Mouse (Mus musculus) retina, postnatal 1 day (tissue): ENCODE measurements at regions not wholly inside any gene's neighbourhood (a gene's known extent, or its start where the extent isn't known, plus 50 kb on each side); places are given as distances from the start of the nearest gene placed in this dataset.

Source experiments
- DNase-seq: peaks from one replicate; pipeline ENCODE4 v3.0.0-alpha.2; 2012

GRCm38 (mm10) chr1:76772694-76773093 is 742.2 kb downstream of the Epha4 start:
- no peak for DNase-seq

GRCm38 (mm10) chr1:76786871-76787270 is 728.0 kb downstream of the Epha4 start:
- DNase-seq: peak; percentile 87

GRCm38 (mm10) chr1:76793438-76793837 is 721.5 kb downstream of the Epha4 start:
- DNase-seq: no peak

- DNase-seq: no peak
Observed at GRCm38 (mm10) chr1:76819906-76820305, 695.0 kb downstream of the Epha4 start.

- no peak for DNase-seq
Observed at GRCm38 (mm10) chr1:76821610-76822009, 693.3 kb downstream of the Epha4 start.

GRCm38 (mm10) chr1:76829690-76830089 is 685.2 kb downstream of the Epha4 start:
- DNase-seq: no peak

- no peak for DNase-seq
Observed at GRCm38 (mm10) chr1:76832311-76832710, 682.6 kb downstream of the Epha4 start.

- DNase-seq: no peak
Observed at GRCm38 (mm10) chr1:76835028-76835683, 679.7 kb downstream of the Epha4 start.

GRCm38 (mm10) chr1:76849346-76849745 is 665.5 kb downstream of the Epha4 start:
- peak; percentile 42 for DNase-seq

GRCm38 (mm10) chr1:76866304-76866968 is 648.5 kb downstream of the Epha4 start:
- DNase-seq: no peak

- DNase-seq: no peak
Observed at GRCm38 (mm10) chr1:76873207-76873606, 641.7 kb downstream of the Epha4 start.

- no peak for DNase-seq
Observed at GRCm38 (mm10) chr1:76880111-76880782, 634.6 kb downstream of the Epha4 start.

GRCm38 (mm10) chr1:76880783-76881145 is 634.1 kb downstream of the Epha4 start:
- DNase-seq: no peak

GRCm38 (mm10) chr1:76896152-76896864 is 618.6 kb downstream of the Epha4 start:
- DNase-seq: no peak

GRCm38 (mm10) chr1:76897431-76897830 is 617.5 kb downstream of the Epha4 start:
- DNase-seq: peak; percentile 69

GRCm38 (mm10) chr1:76911472-76911871 is 603.4 kb downstream of the Epha4 start:
- no peak for DNase-seq

GRCm38 (mm10) chr1:76919541-76919940 is 595.3 kb downstream of the Epha4 start:
- no peak for DNase-seq

- no peak for DNase-seq
Observed at GRCm38 (mm10) chr1:76920634-76921033, 594.3 kb downstream of the Epha4 start.

GRCm38 (mm10) chr1:76927041-76927440 is 587.8 kb downstream of the Epha4 start:
- no peak for DNase-seq

GRCm38 (mm10) chr1:76928035-76928434 is 586.9 kb downstream of the Epha4 start:
- peak; percentile 12 for DNase-seq

- peak; percentile 9 for DNase-seq
Observed at GRCm38 (mm10) chr1:76933460-76933859, 581.4 kb downstream of the Epha4 start.

- no peak for DNase-seq
Observed at GRCm38 (mm10) chr1:76942730-76943129, 572.2 kb downstream of the Epha4 start.

- DNase-seq: no peak
Observed at GRCm38 (mm10) chr1:76944046-76944445, 570.8 kb downstream of the Epha4 start.
